ENCODE assay signal across 7 mouse cellular contexts in the genomic region with DNA sequence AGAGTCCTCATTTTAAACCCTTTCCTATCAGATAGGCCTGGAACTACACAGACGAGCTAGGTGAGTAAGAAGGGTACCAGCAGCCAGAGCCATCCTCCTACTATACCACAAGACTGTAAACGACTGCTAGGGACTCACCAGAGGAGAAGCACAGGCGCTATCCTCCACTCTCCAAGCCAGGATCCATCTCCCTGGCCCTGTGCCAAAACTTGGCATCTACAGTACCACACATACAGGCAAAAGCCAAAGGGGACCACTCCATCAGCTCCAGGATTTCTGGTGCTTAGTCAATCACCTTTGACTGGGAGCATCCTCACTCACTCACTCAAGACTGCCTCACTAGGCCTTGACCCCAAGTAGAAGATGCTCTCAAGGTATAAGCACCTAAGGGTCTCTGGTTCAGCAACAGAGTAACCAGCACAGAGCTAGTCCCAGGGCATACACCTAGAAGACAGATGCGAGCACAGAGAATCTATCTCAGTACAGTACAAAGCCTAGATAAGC. TPM values are rescaled to one million over a fixed set of nuclear protein-coding genes. Genes with fewer than 3 reads are reported as not detected.
DNase-seq lines count a peak whose midpoint lies in the region; ATAC-seq and TF ChIP-seq lines count a peak whose summit lies in the region.

No protein-coding gene starts in this region.

- H3K79me2 ChIP-seq in myocyte (ENCODE audit: control insufficient read depth, insufficient read depth) = peaks cover 35% of the 10 kb centered on the region

- no peak overlapping the region for H3K9ac ChIP-seq in hindbrain, embryonic 16.5 days (ENCODE audit: low read depth, low read length)

- no peaks in the 10 kb centered on the region for H3K9me3 ChIP-seq in hindbrain, embryonic 16.5 days (ENCODE audit: control insufficient read depth, low read length)

- H3ac ChIP-seq in myocyte (ENCODE audit: control insufficient read depth, insufficient read length) = no peak overlapping the region

- TF ChIP-seq POLR2A in myocyte (IDR thresholded peaks at IDR 0.05; ENCODE audit: insufficient read length, low read depth) = no peak

- no peak for DNase-seq in layer of hippocampus, adult 2 months (ENCODE audit: low spot score in 2 of 2)
- DNase-seq in layer of hippocampus, postnatal 36 days = no peak
- DNase-seq in cerebellum, postnatal 36 days = peak; percentile 58 to 65

- peak overlapping the region; percentile 71 for H3K4me3 ChIP-seq in layer of hippocampus, adult 2 months
- H3K4me3 ChIP-seq in hindbrain, embryonic 16.5 days (ENCODE audit: low read length) = peak overlapping the region; percentile 64
- H3K4me3 ChIP-seq in myocyte = peak overlapping the region; percentile 89

- H3K36me3 ChIP-seq in hindbrain, embryonic 16.5 days (ENCODE audit: control insufficient read depth, insufficient read depth, low read length) = peaks cover 2% of the 10 kb centered on the region; the same call in 1 of the 2 replicates
- H3K36me3 ChIP-seq in myocyte (ENCODE audit: control insufficient read depth, insufficient read depth) = no peaks in the 10 kb centered on the region

- 84% methylated on average over 4 of the region's 4 CpGs for WGBS in hindbrain, embryonic 16.5 days

- H3K27me3 ChIP-seq in hindbrain, embryonic 16.5 days (replicated peaks; ENCODE audit: control insufficient read depth, insufficient read depth, low read length) = no peaks in the 10 kb centered on the region
- no peaks in the 10 kb centered on the region for H3K27me3 ChIP-seq in myocyte (ENCODE audit: control insufficient read depth, insufficient read depth, insufficient read length)

- TF ChIP-seq CTCF in layer of hippocampus, adult 2 months (conservative IDR thresholded peaks at IDR 0.05) = no peak

- peak overlapping the region; percentile 94; the same call in 1 of the 2 replicates for H3K27ac ChIP-seq in layer of hippocampus, adult 2 months
- no peak overlapping the region for H3K27ac ChIP-seq in hindbrain, embryonic 16.5 days (ENCODE audit: low read depth, low read length)

- peak overlapping the region; percentile 97 for H3K4me2 ChIP-seq in hindbrain, embryonic 16.5 days (ENCODE audit: low read length)
- peak overlapping the region; percentile 74 for H3K4me2 ChIP-seq in myocyte (ENCODE audit: low read depth)

- H3K4me1 ChIP-seq in hindbrain, embryonic 16.5 days (ENCODE audit: control insufficient read depth, insufficient read depth, low read depth, low read length) = peaks cover 31% of the 10 kb centered on the region

- ATAC-seq in hindbrain, embryonic 16.5 days = no peak
- ATAC-seq in CD4-positive, CD25-positive, alpha-beta regulatory T cell, adult 4 months = no peak
- ATAC-seq in megakaryocyte-erythroid progenitor cell, adult 5-6 weeks (replicated peaks; ENCODE audit: low FRiP score, low TSS enrichment, poor library complexity, severe bottlenecking) = no peak

TF ChIP-seq in myocyte, 11 proteins besides CTCF, POLR2A, EP300 and RAD21:
- TF ChIP-seq TCF12 (IDR thresholded peaks at IDR 0.05; ENCODE audit: insufficient read depth, poor library complexity, severe bottlenecking) = no peak
- no peak for TF ChIP-seq TCF3 (IDR thresholded peaks at IDR 0.05; ENCODE audit: insufficient read length, low read depth)
- TF ChIP-seq CEBPB (IDR thresholded peaks at IDR 0.05; ENCODE audit: insufficient read depth, poor library complexity, severe bottlenecking) = no peak
- TF ChIP-seq POLR2AphosphoS2 (IDR thresholded peaks at IDR 0.05; ENCODE audit: insufficient read length, low read depth) = no peak
- no peak for TF ChIP-seq REST (IDR thresholded peaks at IDR 0.05; ENCODE audit: insufficient read depth, insufficient read length)
- TF ChIP-seq MAX (IDR thresholded peaks at IDR 0.05; ENCODE audit: low read depth) = no peak
- no peak for TF ChIP-seq MYOD1 (IDR thresholded peaks at IDR 0.05; ENCODE audit: control insufficient read depth in 1 of 3, insufficient read length in 2 of 3, low read depth in 2 of 3)
- no peak for TF ChIP-seq MYOG (IDR thresholded peaks at IDR 0.05; ENCODE audit: control insufficient read depth in 1 of 3, insufficient read depth in 1 of 3, insufficient read length in 2 of 3, low read depth in 2 of 3)
- TF ChIP-seq E2F4 (IDR thresholded peaks at IDR 0.05; ENCODE audit: insufficient read depth) = no peak
- no peak for TF ChIP-seq SRF (IDR thresholded peaks at IDR 0.05; ENCODE audit: control insufficient read depth, insufficient read length, low read depth)

RNA-seq across cellular contexts. Expression of a gene that starts 2.5 kb away (rescaled TPM):
- total RNA-seq in layer of hippocampus, adult 2 months (2021) = 10 to 100 TPM; 74.0 to 76.7 TPM
- total RNA-seq in layer of hippocampus, postnatal 36 days (2021) = 10 to 100 TPM; 74.2 to 76.2 TPM
- polyA plus RNA-seq in hindbrain, embryonic 16.5 days (2015; fragmentation: Nextera tagmentation; extraction: Ambion mirVana) = 63.6 and 68.0 TPM in 2 replicates
- polyA plus RNA-seq in myocyte (2012; fragmentation: generic; extraction: Trizol) = 32.6 TPM
- 10 to 100 TPM; 22.4 to 48.3 TPM for polyA plus RNA-seq in CD4-positive, CD25-positive, alpha-beta regulatory T cell, adult 4 months (2017; shearing (Covaris generic))
- 56.9 and 63.8 TPM in 2 replicates for total RNA-seq in megakaryocyte-erythroid progenitor cell, adult 5-6 weeks (2014; fragmentation: Nextera tagmentation)
- 23.8 and 41.6 TPM in 2 replicates for total RNA-seq in megakaryocyte-erythroid progenitor cell, adult 5-6 weeks (2017)

RNA-seq across cellular contexts. Expression of a gene that starts 8.6 kb away (rescaled TPM):
- total RNA-seq in layer of hippocampus, adult 2 months (2021) = not detected
- not detected for total RNA-seq in layer of hippocampus, postnatal 36 days (2021)
- polyA plus RNA-seq in hindbrain, embryonic 16.5 days (2015; fragmentation: Nextera tagmentation; extraction: Ambion mirVana) = 0.22 and 0.28 TPM in 2 replicates
- 0.90 TPM for polyA plus RNA-seq in myocyte (2012; fragmentation: generic; extraction: Trizol)
- polyA plus RNA-seq in CD4-positive, CD25-positive, alpha-beta regulatory T cell, adult 4 months (2017; shearing (Covaris generic)) = not detected
- 0.64 TPM in 1 of 2 replicates, not detected in the other for total RNA-seq in megakaryocyte-erythroid progenitor cell, adult 5-6 weeks (2014; fragmentation: Nextera tagmentation)
- 1.7 TPM in 1 of 2 replicates, not detected in the other for total RNA-seq in megakaryocyte-erythroid progenitor cell, adult 5-6 weeks (2017)

RNA-seq across cellular contexts. Expression of a gene that starts 39.3 kb away (rescaled TPM):
- total RNA-seq in layer of hippocampus, adult 2 months (2021) = 10 to 100 TPM; 11.5 to 12.3 TPM
- total RNA-seq in layer of hippocampus, postnatal 36 days (2021) = 10 to 100 TPM; 11.3 to 12.4 TPM
- polyA plus RNA-seq in hindbrain, embryonic 16.5 days (2015; fragmentation: Nextera tagmentation; extraction: Ambion mirVana) = 20.1 and 22.9 TPM in 2 replicates
- 0.52 TPM for polyA plus RNA-seq in myocyte (2012; fragmentation: generic; extraction: Trizol)
- polyA plus RNA-seq in CD4-positive, CD25-positive, alpha-beta regulatory T cell, adult 4 months (2017; shearing (Covaris generic)) = 1 to 10 TPM; 4.4 to 5.7 TPM
- total RNA-seq in megakaryocyte-erythroid progenitor cell, adult 5-6 weeks (2014; fragmentation: Nextera tagmentation) = 2.8 and 3.6 TPM in 2 replicates
- total RNA-seq in megakaryocyte-erythroid progenitor cell, adult 5-6 weeks (2017) = 1.7 and 2.9 TPM in 2 replicates

Comparison
In these comparisons a context has a peak if more than half of its experiments do, and no peak if none do; other contexts are left out.
1. DNase-seq: peak in cerebellum, postnatal 36 days (2 of 2); none in layer of hippocampus, adult 2 months (0 of 2) and layer of hippocampus, postnatal 36 days (0 of 2).
2. Peak in every context shown above with its lines, with median percentiles within 50 percentile points of each other: H3K4me3 ChIP-seq.